Mouse (Mus musculus) mature B cell (primary cell): ENCODE results near the gene Tmem104.

Source experiments
- in situ Hi-C: fragments of 300-500 bp; cut with MboI; formaldehyde crosslinking; loops from 2 replicates; pipeline ENCODE4 v1.14.3; 2019

The Tmem104 gene

DNA sequence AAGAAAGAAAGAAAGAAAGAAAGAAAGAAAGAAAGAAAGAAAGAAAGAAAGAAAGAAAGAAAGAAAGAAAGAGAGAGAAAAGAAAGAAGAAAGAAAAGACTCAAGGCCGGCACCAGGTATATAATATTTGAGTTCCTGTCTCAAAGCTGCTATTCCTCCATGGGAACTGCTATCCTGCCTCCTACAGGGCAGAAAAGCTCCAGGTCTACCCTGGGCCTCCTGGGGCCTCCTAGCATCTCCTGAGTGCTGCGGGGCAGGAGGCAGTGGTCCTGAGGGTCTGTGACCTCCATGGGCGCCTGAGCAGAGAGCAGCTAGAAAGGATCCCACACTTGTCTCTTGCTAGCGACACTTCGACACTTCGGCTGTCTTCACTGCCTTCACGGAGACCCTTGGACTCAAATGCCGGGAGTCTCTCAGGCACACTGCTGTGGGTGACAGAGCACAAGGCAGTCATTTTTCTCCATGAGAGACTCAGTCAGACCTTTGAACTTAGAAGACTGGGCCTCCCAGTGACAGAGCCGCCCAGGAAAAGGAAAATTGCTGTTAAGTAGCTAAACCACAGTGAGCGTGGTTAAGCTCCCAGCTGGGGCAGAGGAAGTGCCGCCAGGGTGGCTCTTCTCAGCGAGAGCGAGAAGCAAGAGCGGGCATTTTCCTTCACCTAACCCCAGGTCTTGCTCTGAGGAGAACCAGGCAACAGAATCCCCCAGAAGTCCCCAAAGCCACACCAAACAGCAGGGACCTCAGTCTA, 44.1 kb downstream of the Tmem104 start:
- in situ Hi-C loops, result no loop called here

DNA sequence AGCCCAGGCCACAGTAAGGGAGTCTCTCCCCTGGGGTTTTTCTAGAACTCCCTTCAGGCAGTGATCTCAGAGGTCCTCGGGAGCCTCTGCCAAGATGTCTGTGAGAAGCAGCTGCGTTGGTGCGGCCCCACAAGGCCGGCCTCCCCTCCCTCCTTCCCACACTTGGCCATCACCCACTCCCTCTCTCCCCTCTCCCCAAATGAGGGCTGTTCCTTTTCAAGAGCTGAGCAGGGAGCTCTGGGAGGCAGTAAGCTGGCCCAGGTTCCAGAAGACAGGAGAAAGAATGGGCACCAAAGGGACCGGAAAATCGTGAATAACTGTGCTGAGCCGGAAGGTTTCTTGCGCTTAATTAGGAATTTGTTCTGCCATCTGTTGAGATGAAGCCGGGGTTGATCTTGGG, 44.6 kb downstream of the Tmem104 start:
- in situ Hi-C loops, result no loop called here

DNA sequence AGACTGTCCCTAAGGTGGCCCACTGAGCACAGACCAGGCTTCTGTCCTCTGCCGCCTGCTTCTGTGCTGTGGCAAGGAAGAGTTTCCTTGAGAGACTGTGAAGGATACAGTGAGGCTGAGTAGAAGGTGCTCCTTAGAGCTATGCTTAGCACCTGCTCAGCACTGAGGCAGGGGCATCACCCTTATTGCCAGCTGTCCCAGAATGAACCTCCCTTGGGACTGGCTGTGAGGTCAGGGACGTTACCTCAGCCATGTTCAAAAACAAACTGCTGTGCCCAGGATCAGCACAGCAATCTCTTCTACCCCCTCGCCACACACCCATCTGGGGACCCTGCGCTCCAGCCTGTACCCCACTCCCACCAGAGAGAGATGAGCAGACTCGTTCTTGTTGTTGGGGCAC, 45.6 kb downstream of the Tmem104 start:
- in situ Hi-C loops, result no loop called here

DNA sequence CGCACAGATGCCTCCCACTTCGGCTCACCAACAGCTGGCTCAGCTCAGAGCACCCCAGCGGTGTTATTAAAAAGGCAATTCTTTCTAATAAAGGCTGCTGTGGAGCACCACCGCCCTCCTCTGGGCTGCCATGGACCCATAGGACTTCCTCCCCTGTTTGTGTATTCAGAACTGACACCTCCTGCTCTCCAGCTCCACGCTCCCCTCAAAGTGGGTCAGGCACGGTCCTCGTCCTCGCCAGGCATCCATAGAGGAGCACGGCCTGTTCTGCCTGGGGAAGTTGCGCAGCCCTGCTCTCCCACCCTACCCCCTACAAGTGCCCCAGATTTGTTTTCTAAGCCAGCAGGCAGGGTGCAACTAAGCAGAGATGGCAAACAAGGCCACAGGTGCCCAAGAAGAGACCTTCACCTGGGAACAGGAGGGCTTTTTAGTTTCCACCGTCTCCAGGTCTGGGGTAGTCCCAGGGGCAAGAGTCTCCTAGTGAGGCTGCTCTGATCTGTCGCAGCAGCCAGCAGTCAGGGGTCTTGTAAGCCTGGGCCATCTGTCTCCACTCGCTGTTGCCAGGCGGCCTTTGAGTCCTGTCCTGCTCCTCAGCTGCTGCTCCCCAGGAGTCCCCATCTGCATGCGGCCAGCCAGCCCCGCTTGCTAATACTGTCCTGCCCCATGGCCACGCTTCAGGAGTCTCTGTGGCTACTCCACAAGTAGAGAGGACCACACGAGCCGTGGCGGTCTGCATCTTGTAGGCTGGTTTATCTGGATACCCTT, 46.4 kb downstream of the Tmem104 start:
- in situ Hi-C loops, result no loop called here

DNA sequence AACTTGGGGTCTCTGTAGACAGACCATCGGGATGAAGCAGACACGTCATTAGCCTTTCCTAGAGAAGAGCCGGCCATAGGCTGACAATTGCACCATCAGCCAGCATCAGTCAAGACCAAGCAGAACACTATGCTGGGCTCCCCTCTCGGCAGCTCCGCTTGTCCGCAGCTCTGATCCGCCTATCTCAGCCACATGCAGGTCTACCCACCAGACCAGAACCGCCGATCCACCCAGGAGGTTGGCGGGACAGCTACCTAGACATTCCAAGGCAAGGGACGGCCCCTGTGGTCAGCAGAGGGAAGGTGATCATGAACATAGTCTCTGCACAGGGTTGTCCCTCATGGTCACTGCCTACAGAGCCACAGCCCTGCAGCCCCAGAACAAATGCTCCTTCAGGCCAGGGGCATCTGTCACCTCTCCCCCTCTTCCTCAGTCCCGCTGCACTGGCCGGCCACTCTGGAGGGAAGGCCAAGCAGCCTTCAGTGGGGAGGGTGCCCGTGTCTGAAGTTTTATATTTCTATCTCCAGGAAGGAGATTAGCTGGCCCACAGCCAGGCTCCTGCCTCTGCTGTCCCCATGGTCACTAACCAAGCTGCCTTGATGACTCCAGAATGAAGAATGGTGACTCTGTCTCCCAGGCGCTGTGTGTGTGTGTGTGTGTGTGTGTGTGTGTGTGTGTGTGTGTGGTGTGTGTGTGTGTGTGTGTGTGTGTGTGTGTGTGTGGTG, 47.2 kb downstream of the Tmem104 start:
- in situ Hi-C loops, result no loop called here

DNA sequence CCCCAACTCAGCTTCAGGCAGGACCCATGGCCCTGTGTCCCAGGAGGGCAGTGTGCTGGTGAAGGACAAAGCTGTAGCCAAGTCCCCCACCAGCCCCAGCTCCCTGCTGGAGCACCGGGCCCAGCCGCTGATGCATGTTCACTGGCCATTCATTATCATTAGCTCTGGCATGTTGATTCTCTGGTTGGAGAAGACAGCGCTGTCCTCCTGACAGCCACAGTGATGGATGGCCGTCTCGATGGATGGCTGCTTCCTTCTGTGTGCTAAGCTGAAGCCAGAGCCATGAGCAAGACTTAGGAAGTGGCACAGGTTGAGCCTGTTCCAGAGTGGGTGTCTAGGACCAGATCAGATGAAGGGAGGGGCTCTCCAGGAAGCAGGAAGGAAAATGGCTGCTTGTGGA, 49.3 kb downstream of the Tmem104 start:
- in situ Hi-C loops, result no loop called here

DNA sequence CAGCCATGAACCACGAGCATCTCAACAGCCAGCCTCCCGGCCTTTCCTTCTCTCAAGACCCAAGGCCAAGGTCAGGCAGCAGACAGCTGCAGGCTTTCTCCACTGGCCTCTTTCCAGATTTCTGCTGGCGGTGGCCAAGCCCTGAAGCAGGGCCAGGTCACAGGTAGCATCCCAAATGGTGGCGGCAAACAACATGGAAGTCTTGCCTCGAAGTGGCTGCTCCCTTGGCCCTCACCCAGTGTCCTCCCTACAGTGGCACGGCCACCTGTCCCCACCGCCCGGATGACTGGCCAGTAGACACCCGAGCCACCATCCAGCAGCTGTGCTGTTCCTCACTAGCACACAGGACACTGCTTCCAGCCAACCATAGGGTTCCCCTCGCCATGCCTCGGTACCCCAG, 54.1 kb downstream of the Tmem104 start:
- in situ Hi-C loops, result no loop called here

DNA sequence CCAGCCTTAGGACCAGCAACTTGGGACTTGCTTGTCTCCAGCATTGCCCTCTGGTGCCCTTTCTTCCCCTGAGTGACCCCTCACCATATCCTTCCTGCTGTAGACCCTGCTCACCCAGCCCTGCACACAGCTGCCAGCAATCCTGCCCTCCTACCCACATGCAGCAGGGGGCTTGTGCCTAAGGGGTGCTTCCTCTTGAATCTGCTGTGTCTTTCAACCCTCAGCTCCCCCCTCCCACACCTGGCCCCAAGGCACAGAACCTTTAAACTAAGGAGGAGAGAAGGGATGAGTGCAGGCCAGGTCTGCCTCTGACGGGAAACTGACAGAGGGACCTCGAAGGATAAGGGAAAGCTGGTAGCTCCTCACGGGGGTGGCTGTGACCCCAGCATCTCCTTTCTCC, 55.5 kb downstream of the Tmem104 start:
- in situ Hi-C loops, result no loop called here

DNA sequence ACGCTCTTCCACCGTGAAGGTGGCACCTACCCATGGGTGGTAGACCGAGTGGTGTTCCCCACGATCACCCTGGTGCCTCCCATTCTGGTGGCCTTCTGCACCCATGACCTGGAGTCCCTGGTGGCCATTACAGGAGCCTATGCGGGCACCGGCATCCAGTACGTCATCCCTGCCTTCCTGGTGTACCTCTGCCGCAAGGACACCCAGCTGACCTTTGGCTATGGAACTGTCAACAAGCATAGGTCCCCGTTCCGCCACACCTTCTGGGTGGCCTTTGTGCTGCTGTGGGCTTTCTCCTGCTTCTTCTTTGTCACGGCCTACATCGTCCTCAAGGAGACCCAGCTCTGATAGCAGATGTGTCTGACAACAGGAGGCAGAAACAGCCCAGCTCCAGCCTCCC, 56.5 kb downstream of the Tmem104 start:
- in situ Hi-C loops, result no loop called here

DNA sequence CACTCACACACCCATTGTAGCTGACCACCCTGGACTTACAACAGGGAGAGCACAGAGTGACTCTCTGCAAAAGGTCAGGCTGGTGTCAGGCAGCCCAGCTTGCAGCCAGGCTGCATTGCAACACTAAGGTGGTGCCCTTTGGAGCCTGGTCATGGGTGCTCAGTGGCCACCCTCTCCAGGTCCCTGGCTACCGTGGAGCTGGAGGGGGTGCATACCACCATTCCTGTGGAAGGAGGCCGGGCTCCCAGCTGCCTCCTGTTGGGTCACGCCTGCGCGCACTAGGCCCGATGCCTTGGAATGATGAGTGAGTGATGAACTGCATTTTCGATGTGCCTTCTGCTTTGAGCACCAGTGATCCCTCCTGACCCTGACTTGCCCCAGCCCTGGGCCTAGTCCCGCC, 57.6 kb downstream of the Tmem104 start:
- in situ Hi-C loops, result no loop called here

DNA sequence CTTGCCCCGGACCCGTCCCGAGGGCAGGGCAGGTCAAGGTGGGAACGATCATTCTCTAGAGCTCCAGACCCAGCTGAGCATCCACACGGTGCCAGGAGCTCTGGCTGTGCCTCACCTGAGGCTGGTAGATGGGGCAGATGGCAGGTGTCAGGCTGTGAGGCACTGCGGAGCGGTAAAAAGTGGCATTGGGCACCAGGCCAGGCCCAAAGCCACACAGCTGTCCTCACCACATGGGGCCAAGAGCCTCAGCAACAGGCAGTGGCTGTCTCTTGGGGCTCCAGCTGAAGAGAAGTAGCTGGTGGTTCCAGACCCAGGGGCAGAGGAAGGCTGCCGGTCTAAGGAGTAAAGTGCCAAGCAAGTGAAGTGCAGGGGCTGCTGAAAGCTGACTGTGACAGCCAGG, 59.1 kb downstream of the Tmem104 start:
- in situ Hi-C loops, result no loop called here

DNA sequence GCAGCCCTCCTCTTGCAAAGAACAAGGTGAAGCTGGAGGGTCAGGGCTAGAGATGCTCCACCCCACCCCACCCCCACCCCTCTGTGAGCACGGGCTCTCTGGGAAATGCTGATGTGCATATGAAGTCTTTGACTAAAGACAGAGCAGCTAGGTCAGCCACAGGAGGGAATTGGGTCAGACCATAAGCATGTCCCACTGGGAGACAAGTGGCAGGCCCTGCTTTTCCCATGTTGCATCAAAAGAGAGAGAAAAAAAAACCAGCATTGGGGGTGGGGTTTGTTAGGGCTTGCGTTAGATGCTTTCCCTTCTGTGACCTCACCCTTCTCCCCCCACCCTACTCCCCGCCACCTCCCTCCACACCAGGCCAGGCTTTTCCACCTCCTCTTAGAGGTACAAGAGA, 60.0 kb downstream of the Tmem104 start:
- in situ Hi-C loops, result no loop called here

DNA sequence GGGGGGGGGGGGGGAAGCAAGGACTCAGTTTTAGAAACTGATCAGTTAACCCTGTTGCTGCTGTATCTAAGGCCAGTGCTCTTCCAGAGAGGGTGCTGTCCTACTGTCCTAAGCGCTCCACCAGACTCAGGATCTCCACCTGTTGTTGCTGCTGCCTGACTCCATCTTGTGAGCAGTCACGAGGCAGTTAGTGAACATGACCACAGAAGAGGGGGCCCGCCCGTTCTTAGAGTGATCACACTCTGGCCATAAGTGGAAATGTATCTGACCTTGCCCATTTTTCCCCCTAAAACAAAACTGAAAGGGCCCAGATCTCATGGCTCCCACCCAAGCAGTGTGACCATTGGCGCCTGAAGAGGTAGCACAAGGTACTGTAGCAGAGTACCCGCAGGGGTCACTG, 60.7 kb downstream of the Tmem104 start:
- in situ Hi-C loops, result no loop called here

DNA sequence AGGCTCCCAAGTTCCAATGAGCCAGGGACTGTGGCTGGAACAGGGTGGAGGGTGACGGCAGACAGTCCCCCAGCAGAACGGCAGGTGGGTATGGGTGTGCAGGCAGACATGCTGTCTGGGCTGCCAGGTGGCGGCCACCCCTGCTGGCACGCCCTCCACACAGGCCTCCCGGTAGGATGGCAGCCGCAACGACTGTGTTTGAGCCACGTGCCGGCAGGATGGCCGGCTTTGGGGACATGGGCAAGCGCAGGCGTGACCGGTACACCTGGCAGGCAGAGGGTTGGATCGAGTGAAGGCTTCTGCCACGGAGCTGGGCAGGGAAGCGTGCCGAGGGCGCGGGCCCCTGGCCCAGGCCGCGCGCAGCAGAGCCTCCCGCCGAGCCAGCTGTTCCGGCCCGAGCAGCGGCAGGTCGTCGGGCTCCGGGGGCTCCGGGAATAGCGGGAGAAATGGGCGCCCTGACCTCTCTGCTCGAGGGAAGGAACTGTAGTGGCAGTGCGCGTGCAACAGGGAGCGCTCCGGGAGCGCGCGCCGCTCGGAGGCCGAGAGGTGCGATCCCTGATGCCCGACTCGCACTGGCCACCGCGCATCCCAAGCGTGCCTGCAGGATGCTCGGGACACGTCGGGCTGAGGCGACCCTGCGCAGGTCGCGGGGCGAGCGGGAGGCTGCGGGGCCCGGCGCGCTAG, 62.6 kb downstream of the Tmem104 start:
- in situ Hi-C loops, result no loop called here

DNA sequence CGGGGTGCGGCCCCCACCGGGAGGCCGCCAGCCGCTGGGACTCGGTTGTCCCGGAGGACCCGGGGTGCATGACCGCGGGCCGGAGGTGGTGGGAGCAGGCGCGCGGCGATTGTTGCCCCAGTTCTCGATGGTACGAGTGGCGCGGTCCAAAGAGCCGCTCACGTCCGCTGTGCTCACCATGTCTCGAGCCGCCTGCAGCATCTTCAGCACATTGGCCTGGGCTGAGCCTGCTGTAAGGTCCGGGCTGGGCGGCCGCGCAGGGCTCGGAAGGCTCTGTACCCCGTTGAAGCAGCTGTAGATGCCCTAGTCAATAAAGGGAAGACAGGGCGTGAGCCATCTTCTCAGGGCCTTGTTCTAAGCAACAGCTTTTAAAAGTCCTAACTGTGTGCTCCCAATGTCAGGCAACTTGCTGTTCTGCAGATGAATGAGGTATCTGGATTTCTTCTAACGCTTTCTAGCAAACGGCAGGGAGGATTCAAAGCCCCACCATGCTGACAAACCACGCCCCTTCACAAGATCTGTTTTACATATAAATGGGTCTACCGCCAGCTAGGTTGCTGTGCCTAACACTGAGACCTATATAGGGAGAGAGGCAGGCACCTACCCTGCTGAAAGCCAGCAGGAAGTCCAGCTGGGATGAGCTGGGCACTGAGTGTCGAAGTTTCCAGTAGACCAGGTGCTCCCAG, 63.3 kb downstream of the Tmem104 start:
- in situ Hi-C loops, result no loop called here

DNA sequence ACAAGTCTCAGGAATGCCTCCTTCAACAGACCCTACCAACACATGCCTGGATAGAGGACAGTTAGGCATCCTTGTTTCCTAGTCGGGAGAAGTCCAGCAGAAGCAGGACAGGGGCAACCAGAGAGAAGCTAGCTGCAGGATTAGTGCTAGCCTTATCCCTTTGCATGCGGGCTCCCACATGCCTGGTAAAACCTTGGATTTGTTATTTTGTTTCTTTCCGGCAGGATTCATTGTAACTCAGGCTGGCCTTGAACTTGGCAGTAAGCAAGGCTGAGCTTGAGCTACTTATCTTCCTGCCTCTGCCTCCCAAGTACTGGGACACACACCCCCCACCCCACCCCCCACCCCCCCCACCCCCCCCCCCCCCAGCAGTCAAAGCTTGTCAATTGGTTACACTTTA, 64.0 kb downstream of the Tmem104 start:
- in situ Hi-C loops, result no loop called here

DNA sequence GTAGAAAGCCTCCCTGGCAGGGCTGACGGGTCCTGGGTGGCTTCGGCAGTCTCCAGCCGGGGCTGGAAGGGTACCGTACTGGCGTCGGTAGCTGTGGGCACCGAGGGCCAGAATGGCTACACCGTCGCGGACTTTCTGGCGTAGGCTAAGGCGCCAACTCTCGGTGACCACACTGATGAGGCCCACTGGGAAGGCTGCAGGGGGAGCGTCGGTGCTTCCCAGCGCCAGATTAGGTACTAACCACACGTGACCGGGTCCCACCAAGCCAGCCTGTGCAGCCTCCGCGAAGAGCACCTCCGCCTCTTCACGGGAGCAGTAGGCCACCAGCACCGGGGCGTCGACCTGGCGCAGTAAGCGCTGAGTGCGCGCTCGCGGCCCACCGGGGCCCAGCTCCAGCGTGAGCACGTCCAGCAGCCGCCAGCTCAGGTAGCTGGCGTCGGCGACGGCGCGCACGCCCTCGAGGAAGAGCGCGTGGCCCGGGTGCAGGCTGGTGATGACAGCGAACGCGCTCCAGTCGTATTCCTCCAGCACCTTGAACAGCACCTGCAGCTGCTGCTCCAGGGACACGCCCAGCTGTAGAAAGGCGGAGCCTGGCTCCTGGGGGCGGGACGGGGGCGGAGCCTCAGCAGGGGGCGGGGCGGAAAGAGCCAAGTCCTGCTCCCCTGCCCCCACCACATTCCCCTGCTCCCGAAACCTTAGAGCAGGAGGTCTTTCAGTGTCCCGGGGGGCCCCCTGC, 70.7 kb downstream of the Tmem104 start:
- in situ Hi-C loops, result no loop called here

DNA sequence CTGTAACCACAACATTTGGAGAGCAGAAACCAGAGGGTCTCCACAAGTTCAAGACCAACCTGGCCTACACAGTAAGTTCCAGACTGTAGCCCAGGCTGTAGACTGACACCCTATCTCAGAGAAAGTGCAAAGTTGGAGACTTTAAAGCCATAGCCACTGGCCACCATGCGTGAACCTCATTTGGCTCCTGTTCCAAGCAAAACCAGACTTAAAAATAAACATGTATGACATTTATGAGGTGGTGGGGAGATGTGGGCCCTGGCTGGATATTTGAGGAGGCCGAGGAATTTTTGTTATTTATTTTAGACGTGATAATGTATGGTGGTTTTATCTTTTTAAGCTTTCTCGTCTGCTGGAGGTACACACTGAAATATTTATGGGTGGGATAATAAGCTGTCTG, 71.8 kb downstream of the Tmem104 start:
- in situ Hi-C loops, result no loop called here

DNA sequence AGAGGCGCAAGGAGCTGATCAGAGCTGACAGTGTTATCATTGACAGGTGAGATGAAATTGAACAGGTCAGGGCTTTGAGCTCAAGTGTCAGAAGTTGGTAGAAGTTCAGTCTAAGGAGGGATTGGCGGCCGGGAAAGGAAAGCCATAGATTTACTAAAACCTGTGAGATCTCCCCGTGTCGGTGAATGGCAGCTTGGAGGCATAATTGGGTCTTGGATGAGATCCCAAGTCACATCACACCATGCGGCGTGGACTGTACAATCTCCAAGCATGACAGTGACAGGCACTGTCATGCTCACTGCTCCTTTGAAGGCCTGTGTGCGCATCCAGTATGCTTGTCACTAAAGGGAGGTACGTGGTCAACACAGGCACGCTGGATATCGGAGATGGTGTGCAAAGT, 75.7 kb downstream of the Tmem104 start:
- in situ Hi-C loops, result no loop called here

DNA sequence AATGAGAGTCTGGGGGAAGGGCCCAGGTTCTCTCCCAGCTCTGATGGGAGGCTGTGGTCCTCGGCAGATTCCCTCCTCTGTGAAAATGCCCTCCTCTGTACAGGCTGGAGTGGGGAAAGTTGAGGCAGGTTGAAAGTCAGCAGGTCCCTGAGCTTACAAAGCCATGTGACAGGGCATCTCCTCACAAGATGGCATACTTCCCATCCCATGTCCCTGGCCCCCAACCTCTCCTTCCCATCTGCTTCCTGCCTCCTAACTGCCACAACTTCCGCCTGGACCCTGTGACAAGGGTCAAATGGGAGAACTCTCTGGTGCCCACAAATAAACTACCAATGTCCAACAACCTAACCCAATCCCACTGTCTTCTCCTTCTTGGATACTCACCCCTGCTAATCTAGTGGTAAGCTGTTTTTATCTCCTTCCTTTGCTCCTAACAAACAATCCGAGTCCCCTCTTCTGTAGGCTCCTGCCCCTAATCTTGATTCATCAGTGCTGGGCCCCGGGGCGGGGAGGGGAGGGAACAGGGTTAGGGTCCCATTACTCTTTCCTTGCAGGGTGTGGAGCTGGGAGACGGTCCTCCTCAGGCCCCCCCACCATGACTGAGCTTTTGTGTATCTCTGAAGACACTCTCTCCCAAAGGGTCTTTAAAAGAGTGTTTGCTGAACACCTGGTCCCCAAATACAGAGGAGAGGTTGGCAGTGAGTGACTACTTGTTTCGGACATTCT, 77.0 kb downstream of the Tmem104 start:
- in situ Hi-C loops, result no loop called here
